Mouse (Mus musculus) small intestine, adult 2 months (tissue): ENCODE measurements around the gene Terf2ip.

Source experiments
- CTCF ChIP-seq: fragments of 200-500 bp; IDR thresholded peaks from 2 replicates; pipeline ENCODE4 v1.5.1; 2012; ENCODE audit warnings: low read depth, mild to moderate bottlenecking, control low read depth, inconsistent platforms, low read length, moderate library complexity, mixed read lengths; ENCODE audit not compliant: insufficient replicate concordance, insufficient read length; ENCODE audit errors: extremely low read depth
- POLR2A ChIP-seq: fragments of 200-500 bp; IDR thresholded peaks from 2 replicates; pipeline ENCODE4 v1.6.1; 2012; ENCODE audit warnings: low read depth, mild to moderate bottlenecking, control low read depth, inconsistent platforms, low read length, moderate library complexity

GRCm38 (mm10) chr8:112029455-112029854 lies 18.3 kb downstream of the Terf2ip start:
- TF ChIP-seq POLR2A (no peak), CTCF (no peak)
